Mouse (Mus musculus) lung, postnatal 0 days (tissue): ENCODE measurements at regions not wholly inside any gene's neighbourhood (a gene's known extent, or its start where the extent isn't known, plus 50 kb on each side); places are given as distances from the start of the nearest gene placed in this dataset.

ENCODE experiments used
- ATAC-seq: fragments of 200-750 bp; cut with Nextera tagmentation; 2 replicates; pipeline ENCODE4 v1.8.0; 2017; ENCODE audit warnings: moderate library complexity
- DNase-seq: peaks from one replicate; pipeline ENCODE4 v3.0.0-alpha.2; 2016; ENCODE audit warnings: low spot score
- H3K27ac ChIP-seq: fragments of 300-500 bp; sonication (generic); 2 replicates; pipeline ENCODE4 v1.5.1; 2014; ENCODE audit warnings: antibody characterized with exemption, mild to moderate bottlenecking, low read length, mixed read lengths
- H3K27me3 ChIP-seq: fragments of 300-500 bp; sonication (generic); replicated peaks from 2 replicates; pipeline ENCODE4 v1.6.1; 2014; ENCODE audit warnings: low read length, mixed read lengths; ENCODE audit not compliant: insufficient read depth
- H3K36me3 ChIP-seq: fragments of 300-500 bp; sonication (generic); 2 replicates; pipeline ENCODE4 v1.6.1; 2014; ENCODE audit warnings: low read length, mixed read lengths; ENCODE audit not compliant: insufficient read depth
- H3K4me1 ChIP-seq: fragments of 300-500 bp; sonication (generic); 2 replicates; pipeline ENCODE4 v1.6.1; 2014; ENCODE audit warnings: antibody characterized with exemption, low read depth, low read length, mixed read lengths; ENCODE audit not compliant: insufficient read depth
- H3K4me2 ChIP-seq: fragments of 300-500 bp; sonication (generic); replicated peaks from 2 replicates; pipeline ENCODE4 v1.6.1; 2014; ENCODE audit warnings: low read depth, mild to moderate bottlenecking, low read length, moderate library complexity, mixed read lengths
- H3K4me3 ChIP-seq: fragments of 300-500 bp; sonication (generic); 2 replicates; pipeline ENCODE4 v1.5.1; 2014; ENCODE audit warnings: low read depth, low read length
- H3K9ac ChIP-seq: fragments of 300-500 bp; sonication (generic); replicated peaks from 2 replicates; pipeline ENCODE4 v1.6.1; 2014; ENCODE audit warnings: low read depth, mild to moderate bottlenecking
- H3K9me3 ChIP-seq: fragments of 300-500 bp; sonication (generic); 2 replicates; pipeline ENCODE4 v1.6.1; 2016; ENCODE audit warnings: low read length, mixed read lengths
- CTCF ChIP-seq: IDR thresholded peaks from 2 replicates; pipeline ENCODE4 v1.5.1; 2016; ENCODE audit warnings: antibody characterized with exemption, mild to moderate bottlenecking
- EP300 ChIP-seq: IDR thresholded peaks from 2 replicates; pipeline ENCODE4 v1.6.1; 2016; ENCODE audit warnings: antibody characterized with exemption, mild to moderate bottlenecking, control low read depth
- WGBS: fragments of 180-500 bp; shearing (Covaris S2); extraction: QIAGEN DNeasy Blood & Tissue Kit; methylation state at CpG from one replicate; pipeline ENCODE4 v1.1.7; 2014; 5-methylcytosine and 5-hydroxymethylcytosine counted together

DNA sequence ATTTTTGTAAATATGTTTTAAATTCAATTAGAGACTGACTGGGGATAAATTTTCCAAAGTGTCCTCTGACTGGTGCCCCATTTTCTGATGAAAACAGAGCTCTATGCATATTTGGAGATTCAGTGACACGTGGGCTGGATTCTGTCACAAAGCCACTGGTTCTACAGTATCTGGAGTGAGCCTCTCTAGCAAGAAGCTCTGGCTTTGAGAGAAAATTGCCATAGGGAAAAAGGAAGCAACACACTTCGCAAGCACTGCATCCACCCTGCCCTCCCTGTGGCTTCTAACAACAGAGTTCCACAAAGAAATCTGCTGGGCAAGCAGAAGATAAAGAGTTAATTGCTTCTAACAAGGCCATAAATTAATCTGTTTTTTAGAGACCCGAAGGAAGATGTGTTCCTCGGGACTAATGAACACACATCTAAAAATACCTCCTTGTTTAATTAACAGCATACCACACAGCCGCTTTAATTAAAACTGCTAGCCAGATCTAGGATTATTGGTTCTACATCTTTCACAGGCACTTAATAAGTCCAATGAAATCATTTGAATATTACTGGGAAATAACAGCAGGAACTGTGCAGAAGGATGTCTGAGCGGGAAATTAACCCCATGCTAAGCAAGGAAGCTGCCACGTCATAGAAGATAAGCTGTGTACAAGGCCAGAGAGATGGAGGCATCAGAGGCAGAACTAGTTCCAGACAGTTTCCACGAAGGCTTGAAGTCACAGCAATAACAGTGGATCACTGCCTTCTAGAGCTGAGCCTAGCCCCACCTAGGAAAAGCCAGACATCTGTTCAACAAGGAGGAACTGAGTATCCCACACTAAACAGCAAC, 113.7 kb upstream of the Ccdc85a start:
- TF ChIP-seq CTCF: no peak
- no peak for TF ChIP-seq EP300
- ATAC-seq: no peak
- Histone ChIP-seq H3K27me3 (no peaks in the 10 kb centered on the region), H3K4me1 (no peaks in the 10 kb centered on the region), H3K9me3 (no peaks in the 10 kb centered on the region), H3K36me3 (no peaks in the 10 kb centered on the region), H3K4me2 (no peak overlapping the region), H3K27ac (no peak overlapping the region), H3K4me3 (no peak overlapping the region), H3K9ac (no peak overlapping the region)
- DNase-seq: no peak
- WGBS: 36% methylated on average over 8 of the region's 8 CpGs

DNA sequence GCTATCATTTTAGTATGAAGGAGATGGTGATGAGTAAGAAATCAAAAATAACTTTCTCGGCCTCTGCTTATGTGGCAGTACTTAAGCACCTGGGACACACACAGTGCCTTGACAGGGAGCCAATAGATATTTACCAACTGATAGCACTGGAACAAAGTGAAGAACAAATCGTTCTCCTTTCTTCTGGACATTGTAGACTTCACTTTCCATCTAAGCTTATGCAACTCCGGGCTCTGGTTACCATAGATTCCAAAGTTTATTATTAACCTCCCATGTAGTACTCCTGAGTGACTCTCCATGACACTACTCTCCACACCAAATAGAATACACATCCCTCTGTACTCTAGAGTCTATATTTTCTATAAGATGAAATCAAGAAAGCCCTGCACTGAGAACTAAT, 110.9 kb upstream of the Ccdc85a start:
- Histone ChIP-seq H3K9me3 (no peaks in the 10 kb centered on the region), H3K36me3 (no peaks in the 10 kb centered on the region), H3K9ac (no peak overlapping the region), H3K4me3 (no peak overlapping the region), H3K27me3 (no peaks in the 10 kb centered on the region), H3K27ac (no peak overlapping the region), H3K4me2 (no peak overlapping the region), H3K4me1 (no peaks in the 10 kb centered on the region)
- WGBS: 55% methylated on average over 3 of the region's 3 CpGs
- DNase-seq (no peak), ATAC-seq (no peak)
- no peak for TF ChIP-seq EP300
- TF ChIP-seq CTCF: no peak

DNA sequence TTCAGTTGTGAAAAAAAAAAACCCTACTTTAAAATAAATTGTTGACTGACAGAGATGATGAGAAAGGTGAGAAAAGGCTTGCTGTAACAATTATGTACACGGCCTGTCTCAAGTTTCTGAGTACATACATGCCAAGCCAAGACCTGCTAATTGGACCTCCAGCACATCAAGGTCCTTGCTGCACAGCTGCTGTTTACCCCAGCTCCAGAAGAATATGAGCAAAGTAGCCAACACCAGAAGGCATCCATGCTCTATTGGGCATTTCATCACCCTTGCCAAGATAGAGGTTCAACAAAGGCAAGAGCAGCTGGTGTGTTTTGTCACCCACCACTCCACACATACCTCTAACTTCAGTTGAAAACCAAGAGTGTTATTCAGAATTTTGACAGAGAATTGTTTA, 109.2 kb upstream of the Ccdc85a start:
- no peaks in the 10 kb centered on the region for H3K36me3 ChIP-seq
- H3K27ac ChIP-seq: no peak overlapping the region
- TF ChIP-seq CTCF (no peak), EP300 (no peak)
- H3K9ac ChIP-seq: no peak overlapping the region
- no peak overlapping the region for H3K4me3 ChIP-seq
- no peak overlapping the region for H3K4me2 ChIP-seq
- no peaks in the 10 kb centered on the region for H3K9me3 ChIP-seq
- 16% methylated on average over 1 of the region's 1 CpGs for WGBS
- no peak for ATAC-seq
- no peaks in the 10 kb centered on the region for H3K4me1 ChIP-seq
- H3K27me3 ChIP-seq: no peaks in the 10 kb centered on the region
- no peak for DNase-seq

DNA sequence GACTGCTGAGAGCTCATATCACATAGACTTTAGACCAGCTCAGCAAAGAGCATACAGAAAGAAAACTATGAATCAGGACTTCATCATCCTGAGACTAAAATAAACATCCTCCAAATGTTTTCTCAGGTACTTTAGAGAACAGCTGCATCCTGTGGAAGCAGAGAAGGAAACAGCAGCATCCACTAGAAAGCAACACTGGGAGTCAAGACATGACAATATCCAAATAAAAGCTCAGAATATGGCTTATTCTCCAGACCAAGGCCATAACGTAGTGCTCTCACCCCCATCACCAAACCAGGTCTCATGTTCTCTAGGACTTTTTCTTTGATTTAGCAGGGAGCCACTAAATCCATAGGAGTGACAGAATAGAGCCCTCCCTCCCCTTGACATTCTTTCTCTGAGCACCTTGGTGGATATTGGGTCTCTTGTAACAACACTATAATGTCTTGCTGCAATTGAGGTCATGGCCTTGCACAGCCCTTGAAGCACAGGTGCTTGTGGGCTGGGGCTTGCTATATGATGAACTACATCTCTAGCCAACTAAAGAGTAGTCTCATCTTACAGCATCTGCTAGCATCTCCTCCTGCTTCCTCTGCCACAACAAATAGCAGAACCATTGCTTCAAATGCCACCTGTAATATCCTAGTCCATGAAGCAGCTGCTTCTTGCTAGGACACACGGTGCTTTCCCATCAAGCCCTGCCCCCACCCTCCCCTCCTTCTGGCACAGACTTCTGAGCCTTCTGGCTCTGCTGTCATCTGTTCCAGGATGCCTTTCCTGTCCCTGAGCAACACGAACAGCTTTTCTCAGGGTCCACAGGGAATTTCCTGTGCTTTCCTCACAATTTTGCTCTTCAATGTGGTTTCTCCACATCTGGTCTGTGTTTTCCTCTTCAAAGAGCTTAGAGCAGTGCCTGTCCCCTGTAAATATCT, 108.4 kb upstream of the Ccdc85a start:
- Histone ChIP-seq H3K9me3 (no peaks in the 10 kb centered on the region), H3K9ac (no peak overlapping the region), H3K27me3 (no peaks in the 10 kb centered on the region), H3K36me3 (no peaks in the 10 kb centered on the region), H3K4me1 (no peaks in the 10 kb centered on the region), H3K4me2 (no peak overlapping the region), H3K4me3 (no peak overlapping the region), H3K27ac (no peak overlapping the region)
- DNase-seq (no peak), ATAC-seq (peak; percentile 62)
- 0 out of 2 replicates have a peak, but pooled peaks have one; percentile 14 for TF ChIP-seq EP300
- no peak for TF ChIP-seq CTCF
- 12% methylated on average over 3 of the region's 3 CpGs for WGBS

DNA sequence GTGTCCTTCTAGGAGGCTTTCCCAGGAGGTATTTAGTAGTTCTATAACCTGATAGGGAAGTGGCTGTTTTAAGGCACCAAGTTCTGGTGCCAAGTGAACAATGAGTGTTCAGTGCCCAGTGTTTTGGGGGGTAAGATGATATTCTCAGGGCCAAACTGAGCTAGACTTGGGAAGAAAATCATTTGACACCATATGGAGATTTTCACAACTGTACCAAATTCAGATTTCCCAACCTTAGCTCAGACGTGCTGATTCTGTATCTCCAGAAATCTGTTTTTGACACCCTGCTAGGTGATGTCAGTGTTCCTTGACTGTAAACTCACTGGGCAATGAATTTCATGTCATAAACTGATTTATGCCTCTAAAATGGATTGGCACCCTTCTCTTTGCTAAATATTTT, 104.3 kb upstream of the Ccdc85a start:
- 55% methylated on average over 1 of the region's 1 CpGs for WGBS
- ATAC-seq (no peak), DNase-seq (no peak)
- Histone ChIP-seq H3K4me3 (no peak overlapping the region), H3K9ac (no peak overlapping the region), H3K36me3 (no peaks in the 10 kb centered on the region), H3K27ac (no peak overlapping the region), H3K4me2 (no peak overlapping the region), H3K27me3 (no peaks in the 10 kb centered on the region), H3K9me3 (no peaks in the 10 kb centered on the region), H3K4me1 (no peaks in the 10 kb centered on the region)
- no peak for TF ChIP-seq EP300

DNA sequence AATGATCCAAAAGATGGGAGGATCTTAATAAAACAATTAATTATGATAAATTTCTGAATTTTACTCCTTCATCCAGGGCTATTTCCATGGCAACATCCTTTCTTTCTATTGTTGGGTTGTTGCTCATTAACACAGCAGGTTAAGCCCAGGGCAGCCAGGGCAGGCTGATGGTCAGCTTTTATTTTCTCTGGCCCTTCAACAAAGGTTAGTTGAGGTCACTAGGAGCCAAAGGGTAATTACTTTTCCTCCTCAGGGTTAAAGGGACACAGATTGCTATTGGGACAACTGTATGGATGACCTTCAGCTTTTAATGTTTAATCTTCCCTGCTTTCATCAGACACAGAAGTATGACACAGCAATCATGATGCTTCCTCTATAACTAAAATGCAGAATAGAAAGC, 101.3 kb upstream of the Ccdc85a start:
- H3K9ac ChIP-seq: no peak overlapping the region
- H3K9me3 ChIP-seq: no peaks in the 10 kb centered on the region
- H3K4me2 ChIP-seq: no peak overlapping the region
- no peaks in the 10 kb centered on the region for H3K36me3 ChIP-seq
- no peak overlapping the region for H3K27ac ChIP-seq
- H3K27me3 ChIP-seq: no peaks in the 10 kb centered on the region
- no peak overlapping the region for H3K4me3 ChIP-seq
- ATAC-seq: no peak
- TF ChIP-seq CTCF (no peak), EP300 (no peak)
- DNase-seq: no peak
- H3K4me1 ChIP-seq: no peaks in the 10 kb centered on the region
